Mouse (Mus musculus): Measurements from ENCODE around the gene Olfr1206. TPM values are rescaled to one million over a fixed set of nuclear protein-coding genes. Genes with fewer than 3 reads are reported as not detected.

Gene Olfr1206
- total RNA-seq (2014; rRNA removed) (not detected in 2 replicates), polyA plus RNA-seq (2012; rRNA removed) (not detected in 2 replicates)

GRCm38 (mm10) chr2:88862931-88863330 is at the start of gene Olfr1206:
Gene Olfr1206, plus strand, starts transcription at chr2:88863231.
- H3K9ac ChIP-seq (ENCODE audit: low read depth, low read length) = no peak within 1 kb of the TSS
- no peak within 1 kb of the TSS for H3K27ac ChIP-seq (replicated peaks; ENCODE audit: insufficient read depth, low read depth, low read length)
- H3K36me3 ChIP-seq (ENCODE audit: control insufficient read depth, insufficient read depth, low read length) = no peaks in the 10 kb centered on the region
- no peaks in the 10 kb centered on the region for H3K4me1 ChIP-seq (ENCODE audit: control insufficient read depth, insufficient read depth, low read length)
- H3K79me2 ChIP-seq (ENCODE audit: control insufficient read depth, insufficient read depth, low read length) = no peaks in the 10 kb centered on the region
- WGBS = 72% methylated on average over 2 of the region's 2 CpGs
- TF ChIP-seq CTCF (IDR thresholded peaks at IDR 0.05; ENCODE audit: low read depth, low read length) (no peak), POLR2A (IDR thresholded peaks at IDR 0.05; ENCODE audit: extremely low read depth, insufficient read depth, low read length) (no peak)
- no peaks in the 10 kb centered on the region for H3K27me3 ChIP-seq (ENCODE audit: control insufficient read depth, insufficient read depth, low read length)
- DNase-seq (ENCODE audit: extremely low read depth, low read depth, low spot score) = no peak
- no peak within 1 kb of the TSS for H3K4me3 ChIP-seq (ENCODE audit: insufficient read depth, low read depth, low read length)

- no peak within 1 kb of the TSS for H3K27ac ChIP-seq (replicated peaks; ENCODE audit: insufficient read depth, low read depth, low read length)
- H3K79me2 ChIP-seq (ENCODE audit: control insufficient read depth, insufficient read depth, low read length) = no peaks in the 10 kb centered on the region
- WGBS = 58% methylated on average over 1 of the region's 1 CpGs
- no peaks in the 10 kb centered on the region for H3K36me3 ChIP-seq (ENCODE audit: control insufficient read depth, insufficient read depth, low read length)
- TF ChIP-seq POLR2A (IDR thresholded peaks at IDR 0.05; ENCODE audit: extremely low read depth, insufficient read depth, low read length) = no peak
- TF ChIP-seq CTCF (IDR thresholded peaks at IDR 0.05; ENCODE audit: low read depth, low read length) = no peak
- no peaks in the 10 kb centered on the region for H3K27me3 ChIP-seq (ENCODE audit: control insufficient read depth, insufficient read depth, low read length)
- DNase-seq (ENCODE audit: extremely low read depth, low read depth, low spot score) = no peak
- H3K4me3 ChIP-seq (ENCODE audit: insufficient read depth, low read depth, low read length) = no peak within 1 kb of the TSS
- no peak within 1 kb of the TSS for H3K9ac ChIP-seq (ENCODE audit: low read depth, low read length)
- no peaks in the 10 kb centered on the region for H3K4me1 ChIP-seq (ENCODE audit: control insufficient read depth, insufficient read depth, low read length)
Observed at GRCm38 (mm10) chr2:88814196-88814595, 48.8 kb upstream of the Olfr1206 start, which contains the start of gene Olfr1202. Gene Olfr1202, plus strand, starts transcription at chr2:88814496.

- no peak for TF ChIP-seq CTCF (IDR thresholded peaks at IDR 0.05; ENCODE audit: low read depth, low read length)
- TF ChIP-seq POLR2A (IDR thresholded peaks at IDR 0.05; ENCODE audit: extremely low read depth, insufficient read depth, low read length) = no peak
- H3K4me1 ChIP-seq (ENCODE audit: control insufficient read depth, insufficient read depth, low read length) = no peaks in the 10 kb centered on the region
- DNase-seq (ENCODE audit: extremely low read depth, low read depth, low spot score) = no peak
- H3K9ac ChIP-seq (ENCODE audit: low read depth, low read length) = no peak within 1 kb of the TSS
- no peaks in the 10 kb centered on the region for H3K79me2 ChIP-seq (ENCODE audit: control insufficient read depth, insufficient read depth, low read length)
- H3K27ac ChIP-seq (replicated peaks; ENCODE audit: insufficient read depth, low read depth, low read length) = no peak within 1 kb of the TSS
- no peaks in the 10 kb centered on the region for H3K27me3 ChIP-seq (ENCODE audit: control insufficient read depth, insufficient read depth, low read length)
- H3K36me3 ChIP-seq (ENCODE audit: control insufficient read depth, insufficient read depth, low read length) = no peaks in the 10 kb centered on the region
- H3K4me3 ChIP-seq (ENCODE audit: insufficient read depth, low read depth, low read length) = no peak within 1 kb of the TSS
- 75% methylated on average over 2 of the region's 2 CpGs for WGBS
Observed at GRCm38 (mm10) chr2:88829437-88829836, 33.6 kb upstream of the Olfr1206 start, which contains the start of gene Olfr1205. Gene Olfr1205, plus strand, starts transcription at chr2:88829737.

- H3K9ac ChIP-seq (ENCODE audit: low read depth, low read length) = no peak overlapping the region
- no peak overlapping the region for H3K27ac ChIP-seq (replicated peaks; ENCODE audit: insufficient read depth, low read depth, low read length)
- H3K4me3 ChIP-seq (ENCODE audit: insufficient read depth, low read depth, low read length) = no peak overlapping the region
- no peaks in the 10 kb centered on the region for H3K27me3 ChIP-seq (ENCODE audit: control insufficient read depth, insufficient read depth, low read length)
- TF ChIP-seq CTCF (IDR thresholded peaks at IDR 0.05; ENCODE audit: low read depth, low read length) = no peak
- no peak for TF ChIP-seq POLR2A (IDR thresholded peaks at IDR 0.05; ENCODE audit: extremely low read depth, insufficient read depth, low read length)
- H3K4me1 ChIP-seq (ENCODE audit: control insufficient read depth, insufficient read depth, low read length) = no peaks in the 10 kb centered on the region
- 41% methylated on average over 2 of the region's 2 CpGs for WGBS
- H3K36me3 ChIP-seq (ENCODE audit: control insufficient read depth, insufficient read depth, low read length) = no peaks in the 10 kb centered on the region
- DNase-seq (ENCODE audit: extremely low read depth, low read depth, low spot score) = peak; percentile 11
- no peaks in the 10 kb centered on the region for H3K79me2 ChIP-seq (ENCODE audit: control insufficient read depth, insufficient read depth, low read length)
Observed at GRCm38 (mm10) chr2:88838477-88838876, 24.6 kb upstream of the Olfr1206 start.

- H3K4me1 ChIP-seq (ENCODE audit: control insufficient read depth, insufficient read depth, low read length) = no peaks in the 10 kb centered on the region
- no peaks in the 10 kb centered on the region for H3K36me3 ChIP-seq (ENCODE audit: control insufficient read depth, insufficient read depth, low read length)
- H3K9ac ChIP-seq (ENCODE audit: low read depth, low read length) = no peak within 1 kb of the TSS
- H3K27ac ChIP-seq (replicated peaks; ENCODE audit: insufficient read depth, low read depth, low read length) = no peak within 1 kb of the TSS
- H3K4me3 ChIP-seq (ENCODE audit: insufficient read depth, low read depth, low read length) = no peak within 1 kb of the TSS
- TF ChIP-seq CTCF (IDR thresholded peaks at IDR 0.05; ENCODE audit: low read depth, low read length) (no peak), POLR2A (IDR thresholded peaks at IDR 0.05; ENCODE audit: extremely low read depth, insufficient read depth, low read length) (no peak)
- no peak for DNase-seq (ENCODE audit: extremely low read depth, low read depth, low spot score)
- H3K27me3 ChIP-seq (ENCODE audit: control insufficient read depth, insufficient read depth, low read length) = no peaks in the 10 kb centered on the region
- WGBS = 77% methylated on average over 1 of the region's 1 CpGs
- H3K79me2 ChIP-seq (ENCODE audit: control insufficient read depth, insufficient read depth, low read length) = no peaks in the 10 kb centered on the region
Observed at GRCm38 (mm10) chr2:88848992-88849391, 14.0 kb upstream of the Olfr1206 start, which contains the start of gene Olfr1204. Gene Olfr1204, plus strand, starts transcription at chr2:88849292.

- H3K4me3 ChIP-seq (ENCODE audit: insufficient read depth, low read depth, low read length) = no peak within 1 kb of the TSS
- H3K27me3 ChIP-seq (ENCODE audit: control insufficient read depth, insufficient read depth, low read length) = no peaks in the 10 kb centered on the region
- no peaks in the 10 kb centered on the region for H3K79me2 ChIP-seq (ENCODE audit: control insufficient read depth, insufficient read depth, low read length)
- no peak within 1 kb of the TSS for H3K9ac ChIP-seq (ENCODE audit: low read depth, low read length)
- no peak for TF ChIP-seq CTCF (IDR thresholded peaks at IDR 0.05; ENCODE audit: low read depth, low read length)
- TF ChIP-seq POLR2A (IDR thresholded peaks at IDR 0.05; ENCODE audit: extremely low read depth, insufficient read depth, low read length) = no peak
- no peaks in the 10 kb centered on the region for H3K4me1 ChIP-seq (ENCODE audit: control insufficient read depth, insufficient read depth, low read length)
- no peak for DNase-seq (ENCODE audit: extremely low read depth, low read depth, low spot score)
- H3K36me3 ChIP-seq (ENCODE audit: control insufficient read depth, insufficient read depth, low read length) = no peaks in the 10 kb centered on the region
- no peak within 1 kb of the TSS for H3K27ac ChIP-seq (replicated peaks; ENCODE audit: insufficient read depth, low read depth, low read length)
Observed at GRCm38 (mm10) chr2:88902211-88902610, 39.2 kb downstream of the Olfr1206 start, which contains the start of gene Olfr1208. Gene Olfr1208, minus strand, starts transcription at chr2:88902311.

Measured in liver, adult 2 months (tissue).